Mouse (Mus musculus): ENCODE results near the gene Cox6b2.
A peak's percentile ranks its signal among the peaks of the same experiment; 100 is the strongest.
"Not testable (repeated sequence)": the region's sequence is repeated elsewhere in the genome, so short reads cannot be mapped to it uniquely, and the experiment has no call there.

Gene Cox6b2

GRCm38 (mm10) chr7:4752821-4753570 is at the start of gene Cox6b2:
Gene Cox6b2 (minus strand): TSS chr7:4753094.
- DNase-seq (ENCODE audit: low spot score) = peak; percentile 85

DNA sequence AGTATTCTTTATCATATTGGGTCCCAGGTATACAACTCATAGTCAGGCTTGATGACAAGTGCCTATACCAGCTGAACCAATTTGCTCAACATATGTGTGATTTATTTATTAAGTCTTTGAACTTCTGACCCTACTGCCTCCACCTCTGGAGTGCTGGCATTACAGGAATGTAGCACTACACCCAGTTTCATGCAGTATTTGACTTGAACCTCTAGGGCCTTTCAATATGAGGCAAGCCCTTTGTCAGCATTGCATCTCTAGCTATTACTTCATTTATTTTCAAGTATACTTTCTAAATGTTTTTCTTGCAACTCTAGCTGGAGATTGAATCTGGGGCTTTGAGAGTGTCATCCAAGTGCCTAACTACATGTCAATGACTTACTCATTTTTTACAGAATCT is 49.4 kb upstream of the Cox6b2 start:
- no peak for DNase-seq (ENCODE audit: low spot score)

GRCm38 (mm10) chr7:4795767-4796433 is 43.0 kb upstream of the Cox6b2 start:
- DNase-seq (ENCODE audit: low spot score) = no peak

DNA sequence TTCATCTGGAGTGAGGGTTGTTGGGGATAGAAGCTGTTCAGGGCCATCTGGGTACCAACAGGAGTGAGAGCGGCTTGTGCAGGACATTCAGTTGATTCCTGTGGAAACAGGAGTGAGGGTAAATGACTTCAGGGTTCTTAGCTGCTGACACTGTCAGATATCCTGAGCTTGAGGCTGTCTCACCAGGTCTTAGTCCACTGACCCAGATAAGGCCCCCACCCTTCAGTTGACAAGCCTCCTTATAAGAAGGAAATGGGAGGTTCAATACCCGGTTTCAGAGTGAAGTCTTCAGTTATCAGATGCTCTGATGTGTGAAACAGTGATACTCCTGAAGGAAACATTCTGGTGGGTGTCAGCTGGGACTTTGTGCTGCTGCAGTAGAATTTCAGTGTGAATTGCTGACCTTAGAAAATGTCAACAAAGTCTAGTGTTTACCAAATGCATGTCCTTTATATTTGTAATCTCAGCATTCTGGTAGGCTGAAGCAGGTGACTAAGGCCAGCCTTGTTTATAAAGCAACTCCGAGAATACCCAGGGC is 41.8 kb upstream of the Cox6b2 start:
- DNase-seq (ENCODE audit: low spot score) = no peak

DNA sequence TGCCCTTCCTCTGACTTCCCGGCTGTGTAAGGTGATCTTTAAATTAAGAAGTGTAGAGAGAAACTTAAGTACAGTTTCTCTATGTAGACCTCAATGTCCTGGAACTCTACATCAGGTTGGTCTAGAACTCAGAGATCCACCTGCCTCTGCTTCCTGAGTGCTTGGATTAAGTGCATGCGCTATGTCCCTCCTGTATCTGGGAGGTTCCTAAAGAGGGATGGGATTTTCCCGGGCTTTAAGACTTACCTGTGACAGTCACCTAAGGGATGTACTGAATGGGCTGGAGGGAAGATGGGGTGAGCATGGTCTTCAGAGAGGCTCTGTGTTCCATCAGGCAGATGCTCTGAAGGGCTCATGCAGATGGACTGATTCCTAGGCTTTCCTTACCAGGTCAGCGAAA is 40.8 kb upstream of the Cox6b2 start:
- DNase-seq (ENCODE audit: low spot score) = no peak

- not testable (repeated sequence) for DNase-seq (ENCODE audit: low spot score)
Observed at GRCm38 (mm10) chr7:4793248-4793647, 40.4 kb upstream of the Cox6b2 start.

DNA sequence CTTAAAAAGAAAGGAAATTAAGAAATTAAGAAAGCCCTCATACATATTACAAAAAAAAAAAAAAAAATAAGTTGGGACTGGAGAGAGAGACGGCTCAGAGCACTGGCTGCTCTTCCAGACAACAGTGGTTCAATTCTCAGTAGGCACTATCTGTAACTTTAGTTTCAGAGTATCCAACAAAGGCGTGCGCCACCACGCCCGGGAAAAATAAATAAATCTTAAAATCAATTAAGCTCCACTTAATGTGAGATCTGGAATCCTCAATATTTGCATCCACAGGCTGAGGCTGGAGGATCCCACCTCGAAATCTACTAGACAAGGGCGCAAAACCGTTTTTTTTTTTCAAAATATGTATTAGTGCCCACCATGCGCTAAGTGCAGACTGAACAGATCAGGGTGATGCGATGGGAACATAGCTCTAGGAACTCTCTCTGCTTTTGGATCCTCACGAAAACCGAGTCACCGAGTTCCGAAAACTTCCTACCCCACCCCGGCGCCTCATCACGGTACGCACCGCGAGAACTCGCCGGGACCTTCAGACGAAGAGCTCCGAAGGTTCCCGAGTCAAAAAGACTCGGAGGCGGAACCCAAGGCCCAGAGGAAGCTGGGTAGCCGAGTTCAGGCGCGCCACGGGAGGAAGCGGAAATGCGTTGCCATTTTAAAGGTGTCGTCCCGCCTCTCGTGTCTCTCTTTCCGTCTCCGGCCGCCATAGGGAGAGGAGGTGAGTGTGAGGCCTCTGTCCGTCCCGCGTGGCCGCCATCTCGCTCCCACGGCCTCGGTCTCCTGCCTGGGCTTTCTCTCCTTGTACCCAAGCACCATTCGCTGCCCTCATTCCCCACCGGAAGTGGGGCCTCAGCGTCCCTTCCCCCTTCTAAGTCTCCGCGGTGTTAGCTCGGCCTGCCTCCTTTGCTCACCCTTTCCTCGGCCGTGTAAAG is 39.7 kb upstream of the Cox6b2 start, which contains the start of gene Rpl28:
Rpl28 (plus strand) TSS at position 597 of the 935 bp plus-strand sequence.
- peak; percentile 97 for DNase-seq (ENCODE audit: low spot score)

- DNase-seq (ENCODE audit: low spot score) = peak; percentile 82
Observed at GRCm38 (mm10) chr7:4789436-4789935, 36.6 kb upstream of the Cox6b2 start, which contains the start of gene Tmem238. Gene Tmem238 (minus strand): TSS chr7:4789656.

DNA sequence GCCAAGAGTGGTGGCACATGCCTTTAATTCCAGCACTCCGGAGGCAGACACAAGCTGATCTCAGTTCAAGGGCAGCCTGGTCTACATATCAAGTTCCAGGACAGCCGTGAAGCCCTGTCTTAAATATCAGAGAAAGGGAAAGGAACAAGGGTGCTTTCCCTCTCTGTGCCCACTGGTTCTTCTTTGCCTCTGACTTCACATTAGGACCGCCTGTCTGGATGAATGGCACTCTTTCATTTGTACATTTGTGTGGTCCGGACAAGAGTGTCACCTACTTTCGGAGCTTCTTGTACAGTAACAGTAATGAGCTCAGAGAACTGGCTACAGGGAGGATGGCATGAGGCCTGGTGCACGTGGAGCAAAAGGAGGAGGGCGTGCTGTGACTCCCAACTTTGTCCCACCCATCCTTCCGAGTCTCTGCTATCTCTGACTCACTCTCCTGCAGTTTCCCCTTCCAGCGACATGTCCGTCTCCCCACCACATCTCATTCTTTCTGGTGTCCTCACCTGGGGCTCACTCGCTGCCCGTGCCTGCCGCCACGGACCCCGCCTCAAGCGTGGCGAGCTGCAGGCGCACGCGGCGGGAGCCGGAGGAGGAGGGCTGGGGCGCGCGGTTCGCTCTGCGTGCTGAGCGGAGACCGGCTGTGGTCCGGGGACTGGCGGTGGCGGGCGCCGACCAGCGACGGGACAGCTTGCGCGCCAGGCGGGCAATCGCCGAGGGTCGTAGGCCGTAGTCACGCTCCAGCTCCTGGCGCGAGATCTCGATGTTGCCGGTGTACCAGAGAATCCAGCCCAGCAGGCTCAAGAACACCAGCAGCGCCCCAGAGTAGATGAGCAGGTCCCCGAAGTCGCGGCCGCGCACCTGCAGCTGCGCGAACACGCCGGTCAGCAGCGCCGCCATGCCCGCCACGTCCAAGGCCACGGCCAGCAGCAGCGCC is 35.9 kb upstream of the Cox6b2 start:
- DNase-seq (ENCODE audit: low spot score) = peak; percentile 56

GRCm38 (mm10) chr7:4783667-4784268 is 30.9 kb upstream of the Cox6b2 start:
- DNase-seq (ENCODE audit: low spot score) = no peak

- DNase-seq (ENCODE audit: low spot score) = no peak
Observed at GRCm38 (mm10) chr7:4782759-4783158, 29.9 kb upstream of the Cox6b2 start, which contains the start of the genes Il11 and Tmem190. Gene Il11 (minus strand): TSS chr7:4782859. Gene Tmem190 (plus strand): TSS chr7:4782937.

GRCm38 (mm10) chr7:4782130-4782529 is 29.2 kb upstream of the Cox6b2 start:
- DNase-seq (ENCODE audit: low spot score) = no peak

DNA sequence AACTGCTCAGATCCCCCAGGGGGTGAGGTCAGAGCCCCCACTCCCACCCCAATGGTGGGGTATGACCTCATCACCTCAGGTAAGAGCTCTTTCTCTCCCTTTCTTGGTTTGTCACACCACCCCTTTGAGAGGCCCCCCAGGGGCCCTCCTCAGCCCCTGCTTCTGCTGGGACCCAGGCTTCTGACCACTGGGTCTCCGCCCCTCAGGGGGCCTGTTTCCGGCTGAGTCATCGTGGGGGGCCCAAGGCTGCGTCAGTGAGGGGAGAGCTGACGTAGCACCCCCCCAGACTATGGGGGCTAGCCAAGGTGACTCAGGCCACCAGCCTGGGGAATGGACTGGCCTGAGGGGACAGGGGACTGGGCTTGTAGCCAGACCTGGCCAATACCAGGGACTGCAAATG is 27.0 kb upstream of the Cox6b2 start:
- DNase-seq (ENCODE audit: low spot score) = no peak

DNA sequence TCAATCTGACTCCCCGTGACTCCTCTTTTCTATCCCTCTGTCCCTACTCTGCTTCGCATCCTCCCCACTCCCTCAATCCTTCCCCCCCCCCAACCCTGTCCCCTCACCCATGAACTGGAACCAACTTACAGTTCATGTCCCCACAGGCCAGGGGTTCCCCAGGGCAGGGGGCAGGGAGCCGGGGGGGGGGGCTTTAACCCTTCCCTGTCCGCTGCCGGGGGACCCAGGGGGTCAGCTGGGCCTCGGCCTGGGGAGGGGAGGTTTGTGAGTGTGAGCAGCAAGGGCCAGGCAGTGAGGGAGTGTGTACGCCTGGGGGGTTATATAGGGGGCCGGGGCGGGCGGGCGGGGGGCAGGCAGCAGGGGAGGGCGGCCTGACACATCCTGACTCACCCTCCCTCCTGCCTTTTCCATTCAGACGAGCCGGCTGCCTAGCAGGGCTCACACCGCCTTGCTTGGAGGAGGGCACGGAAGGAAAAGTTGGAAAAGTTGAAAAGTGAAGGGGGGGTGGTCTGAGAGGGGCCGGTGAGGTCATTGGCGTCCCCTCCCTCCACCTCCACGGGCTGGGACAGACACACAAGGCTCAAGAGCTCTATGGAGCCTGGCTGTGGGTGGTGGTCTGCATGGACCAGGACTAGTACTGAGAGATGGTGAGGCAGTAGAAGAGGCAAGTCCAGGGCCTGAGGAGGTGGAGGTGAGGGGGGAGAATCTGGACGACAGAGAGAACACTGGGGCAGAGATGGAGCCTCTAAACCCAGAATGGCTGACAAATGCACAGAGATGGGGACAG is 25.1 kb upstream of the Cox6b2 start:
- no peak for DNase-seq (ENCODE audit: low spot score)

GRCm38 (mm10) chr7:4776861-4777830 is 24.3 kb upstream of the Cox6b2 start:
- DNase-seq (ENCODE audit: low spot score) = peak; percentile 70

DNA sequence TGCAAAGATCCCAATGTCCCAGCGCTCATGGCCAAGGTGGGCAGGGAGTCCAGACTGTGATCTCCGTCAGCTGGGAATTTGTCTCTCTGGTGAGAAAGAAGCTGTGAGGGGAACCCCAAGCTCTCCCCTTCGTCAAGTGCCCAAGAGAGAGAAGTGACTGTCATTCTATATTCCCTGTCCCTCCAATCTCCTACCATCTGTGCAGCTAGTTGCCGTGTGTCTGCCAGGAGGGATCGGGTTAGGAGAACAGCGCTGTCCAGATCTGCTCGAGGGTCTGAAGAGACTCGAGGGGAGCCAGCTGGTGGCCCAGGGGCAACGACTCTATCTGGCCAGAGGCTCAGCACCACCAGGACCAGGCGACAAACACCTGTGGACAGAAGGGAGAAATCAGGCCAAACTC is 23.2 kb upstream of the Cox6b2 start:
- no peak for DNase-seq (ENCODE audit: low spot score)

GRCm38 (mm10) chr7:4771202-4771601 is 18.3 kb upstream of the Cox6b2 start, which contains the start of gene Fam71e2:
Gene Fam71e2 (minus strand): TSS chr7:4771302.
- DNase-seq (ENCODE audit: low spot score) = no peak
